ENCODE assay signal across 26 mouse cellular contexts in genomic region chr3:21861636-21861970, GRCm38 (mm10).
"Had no signal": no experiment of that assay in that cellular context is flagged by ENCODE, and none has a peak within 500 bp of the region (broad histone marks: within the 10 kb centered on the region; RNA-seq: fewer than 3 reads in every experiment).

No protein-coding gene starts in this region.

- H3K27me3 ChIP-seq: heart, embryonic 13.5 days; heart, embryonic 15.5 days; hindbrain, embryonic 12.5 days; intestine, embryonic 15.5 days; limb, embryonic 12.5 days; liver, embryonic 13.5 days; liver, embryonic 15.5 days had no signal

- H3K4me3 ChIP-seq: heart, adult 2 months; heart, embryonic 13.5 days; heart, embryonic 15.5 days; hindbrain, embryonic 10.5 days; hindbrain, embryonic 12.5 days; intestine, embryonic 15.5 days; layer of hippocampus, adult 2 months; left cerebral cortex, adult 2 months; limb, embryonic 10.5 days; limb, embryonic 12.5 days; liver, embryonic 13.5 days; liver, embryonic 15.5 days had no signal

- ATAC-seq: hindbrain, embryonic 16.5 days; inflammation-experienced regulatory T-cells, adult 6 months; intestine, embryonic 15.5 days; intestine, postnatal 0 days; liver, postnatal 0 days had no signal

- H3K9ac ChIP-seq: heart, embryonic 13.5 days; heart, embryonic 15.5 days; hindbrain, embryonic 12.5 days; hindbrain, embryonic 14.5 days; intestine, embryonic 15.5 days; limb, embryonic 12.5 days; liver, embryonic 13.5 days; liver, embryonic 15.5 days; liver, postnatal 0 days had no signal

- DNase-seq: gastrocnemius, postnatal 14 days; gastrocnemius, postnatal 36 days; heart, adult 11 months; heart, adult 2 months; heart, postnatal 4 days; kidney, postnatal 4 days; liver; liver, embryonic 13.5 days; liver, postnatal 0 days had no signal

- H3K4me2 ChIP-seq: heart, embryonic 11.5 days; heart, embryonic 13.5 days; heart, embryonic 15.5 days; hindbrain, embryonic 12.5 days; hindbrain, embryonic 14.5 days; intestine, embryonic 15.5 days; limb, embryonic 12.5 days; liver, embryonic 11.5 days; liver, embryonic 13.5 days; liver, embryonic 15.5 days had no signal

- H3K36me3 ChIP-seq: heart, embryonic 13.5 days; heart, embryonic 15.5 days; hindbrain, embryonic 10.5 days; hindbrain, embryonic 12.5 days; intestine, embryonic 15.5 days; limb, embryonic 10.5 days; limb, embryonic 12.5 days; liver, embryonic 13.5 days; liver, embryonic 15.5 days had no signal

- H3K27ac ChIP-seq: heart, adult 2 months; heart, embryonic 13.5 days; heart, embryonic 15.5 days; hindbrain, embryonic 10.5 days; hindbrain, embryonic 12.5 days; hindbrain, embryonic 14.5 days; intestine, embryonic 15.5 days; kidney, postnatal 0 days; layer of hippocampus, adult 2 months; left cerebral cortex, adult 2 months; limb, embryonic 10.5 days; limb, embryonic 12.5 days; liver, embryonic 13.5 days; liver, embryonic 15.5 days had no signal

- H3K9me3 ChIP-seq: heart, embryonic 13.5 days; heart, embryonic 15.5 days; hindbrain, embryonic 10.5 days; intestine, embryonic 15.5 days; limb, embryonic 10.5 days; limb, embryonic 12.5 days; liver, embryonic 13.5 days; liver, embryonic 15.5 days had no signal

- H3K4me1 ChIP-seq: heart, embryonic 15.5 days; hindbrain, embryonic 10.5 days; hindbrain, embryonic 12.5 days; intestine, embryonic 15.5 days; liver, embryonic 13.5 days; liver, embryonic 15.5 days had no signal
